ENCODE assay signal across 8 mouse cellular contexts in the genomic region with DNA sequence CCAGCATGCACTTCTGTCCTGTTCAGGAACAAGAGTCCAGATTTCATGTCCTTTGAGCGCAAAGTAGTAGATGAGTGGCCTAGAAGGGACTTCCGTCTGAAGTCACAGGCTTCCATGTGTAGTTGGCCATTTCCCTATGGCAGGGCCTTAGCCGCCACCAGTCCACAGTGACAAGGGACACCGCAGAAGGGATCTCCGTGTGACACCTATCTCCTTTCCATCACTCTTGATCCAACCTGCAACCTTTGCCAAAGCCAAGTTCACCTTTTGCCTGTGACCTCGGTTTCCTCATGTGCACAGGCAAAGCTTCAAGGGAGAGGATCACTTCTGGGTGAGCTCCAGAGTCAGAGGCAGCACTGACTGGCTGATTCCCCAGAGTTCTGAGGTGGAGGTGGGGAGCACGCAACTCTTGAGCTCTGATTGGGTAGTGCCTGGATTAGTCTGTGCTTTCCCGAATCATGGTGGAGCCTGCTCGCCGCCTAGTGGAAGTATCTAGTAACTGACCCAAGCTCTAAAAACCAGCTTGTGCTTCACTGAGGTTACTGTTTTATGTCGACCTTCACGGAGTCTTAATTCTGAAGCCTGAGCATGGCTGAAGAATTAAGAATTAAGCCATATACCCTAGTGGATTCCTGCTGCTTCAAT. TPM values are rescaled to one million over a fixed set of nuclear protein-coding genes. Genes with fewer than 3 reads are reported as not detected.
A peak's percentile ranks its signal among the peaks of the same experiment; 100 is the strongest.
DNase-seq lines count a peak whose midpoint lies in the region; ATAC-seq and TF ChIP-seq lines count a peak whose summit lies in the region.

No protein-coding gene starts in this region.

- H3K4me1 ChIP-seq in hindbrain, postnatal 0 days (ENCODE audit: insufficient read depth, low read length) = no peaks in the 10 kb centered on the region

- DNase-seq in WW6 (ENCODE audit: low read depth, low spot score) = peak; percentile 61
- peak; percentile 62 for DNase-seq in cerebellum, adult 9-11 months
- peak; percentile 33 to 44 for DNase-seq in frontal cortex, postnatal 14 days (ENCODE audit: low spot score in 2 of 2)
- peak; percentile 83 for DNase-seq in hindbrain, postnatal 0 days (ENCODE audit: low spot score)
- DNase-seq in left cerebral cortex, adult 11 months (ENCODE audit: low spot score) = peak; percentile 46
- DNase-seq in skeletal muscle tissue, adult 2 months (ENCODE audit: low read depth, low spot score) = peak; percentile 31

- H3K27me3 ChIP-seq in hindbrain, postnatal 0 days (ENCODE audit: insufficient read depth, low read length) = no peaks in the 10 kb centered on the region

- H3K4me3 ChIP-seq in hindbrain, postnatal 0 days (ENCODE audit: low read length) = no peak overlapping the region

- H3K9me3 ChIP-seq in hindbrain, postnatal 0 days (ENCODE audit: low read length) = no peaks in the 10 kb centered on the region

- no peaks in the 10 kb centered on the region for H3K36me3 ChIP-seq in hindbrain, postnatal 0 days (ENCODE audit: insufficient read depth, low read length)

- H3K4me2 ChIP-seq in hindbrain, postnatal 0 days (ENCODE audit: low read depth, low read length) = no peak overlapping the region

- peak; percentile 95 for ATAC-seq in hindbrain, postnatal 0 days
- ATAC-seq in megakaryocyte progenitor cell, adult 5-6 weeks (replicated peaks; ENCODE audit: poor library complexity) = peak; percentile 97
- ATAC-seq in erythroid progenitor cell, adult 5-6 weeks (replicated peaks; ENCODE audit: low FRiP score, poor library complexity, severe bottlenecking) = no peak

- no peak overlapping the region for H3K27ac ChIP-seq in hindbrain, postnatal 0 days

- TF ChIP-seq CTCF in hindbrain, postnatal 0 days (IDR thresholded peaks at IDR 0.05; ENCODE audit: low read depth) = peak; percentile 88

- WGBS in hindbrain, postnatal 0 days = 37% methylated on average over 12 of the region's 12 CpGs

- no peak overlapping the region for H3K9ac ChIP-seq in hindbrain, postnatal 0 days (replicated peaks; ENCODE audit: low read length)

RNA-seq across cellular contexts. Expression of a gene that starts 27.3 kb away (rescaled TPM):
- 3.2 and 4.3 TPM in 2 replicates for total RNA-seq in hindbrain, postnatal 0 days (2014; rRNA removed)
- 4.8 and 5.2 TPM in 2 replicates for polyA plus RNA-seq in hindbrain, postnatal 0 days (2015; fragmentation: Nextera tagmentation; extraction: Ambion mirVana)
- total RNA-seq in megakaryocyte progenitor cell, adult 5-6 weeks (2015) = not detected in 2 replicates
- not detected in 2 replicates for total RNA-seq in megakaryocyte progenitor cell, adult 5-6 weeks (2017)
- total RNA-seq in erythroid progenitor cell, adult 5-6 weeks (2015; ENCODE audit: low replicate concordance) = not detected in 2 replicates
- not detected in 2 replicates for total RNA-seq in erythroid progenitor cell, adult 5-6 weeks (2017; ENCODE audit: low replicate concordance)

RNA-seq across cellular contexts. Expression of a gene that starts 45.9 kb away (rescaled TPM):
- 1.5 and 1.8 TPM in 2 replicates for total RNA-seq in hindbrain, postnatal 0 days (2014; rRNA removed)
- 0.55 and 0.57 TPM in 2 replicates for polyA plus RNA-seq in hindbrain, postnatal 0 days (2015; fragmentation: Nextera tagmentation; extraction: Ambion mirVana)
- total RNA-seq in megakaryocyte progenitor cell, adult 5-6 weeks (2015) = not detected in 2 replicates
- not detected in 2 replicates for total RNA-seq in megakaryocyte progenitor cell, adult 5-6 weeks (2017)
- total RNA-seq in erythroid progenitor cell, adult 5-6 weeks (2015; ENCODE audit: low replicate concordance) = not detected in 2 replicates
- total RNA-seq in erythroid progenitor cell, adult 5-6 weeks (2017; ENCODE audit: low replicate concordance) = not detected in 2 replicates

Comparison
In these comparisons a context has a peak if more than half of its experiments do, and no peak if none do; other contexts are left out.
1. DNase-seq: peak in every context shown above with its lines; median percentile 83 in hindbrain, postnatal 0 days; 62 in cerebellum, adult 9-11 months; 61 in WW6; 46 in left cerebral cortex, adult 11 months; 38 in frontal cortex, postnatal 14 days; 31 in skeletal muscle tissue, adult 2 months.